Mouse (Mus musculus) cerebellum, adult 8-10 months (tissue): ENCODE results near the gene Duox2.
A peak's percentile ranks its signal among the peaks of the same experiment; 100 is the strongest.

Source experiments
- DNase-seq: peaks from one replicate; pipeline ENCODE4 v3.0.0; 2022

Gene Duox2

GRCm38 (mm10) chr2:122236321-122236720, 61.9 kb downstream of the Duox2 start:
- no peak for DNase-seq

DNA sequence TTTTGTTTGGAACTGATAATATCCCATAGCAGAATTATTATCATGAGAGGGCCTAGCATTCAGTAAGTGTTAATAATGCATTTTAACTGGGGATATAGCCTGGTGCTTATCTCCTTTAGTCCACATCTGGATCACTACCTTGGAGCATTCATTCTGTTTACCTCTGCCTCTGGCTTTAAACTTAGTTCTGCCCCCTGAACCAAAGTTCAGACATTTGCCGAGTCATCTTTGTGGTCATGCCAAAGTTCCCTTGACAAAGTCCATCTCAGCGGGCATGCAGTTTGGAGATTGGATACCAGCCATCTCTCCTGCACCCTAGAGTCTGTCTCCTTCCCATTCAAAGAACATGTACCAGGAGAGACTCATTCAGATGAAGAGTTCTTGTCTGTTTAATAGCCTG, 62.8 kb downstream of the Duox2 start:
- no peak for DNase-seq

DNA sequence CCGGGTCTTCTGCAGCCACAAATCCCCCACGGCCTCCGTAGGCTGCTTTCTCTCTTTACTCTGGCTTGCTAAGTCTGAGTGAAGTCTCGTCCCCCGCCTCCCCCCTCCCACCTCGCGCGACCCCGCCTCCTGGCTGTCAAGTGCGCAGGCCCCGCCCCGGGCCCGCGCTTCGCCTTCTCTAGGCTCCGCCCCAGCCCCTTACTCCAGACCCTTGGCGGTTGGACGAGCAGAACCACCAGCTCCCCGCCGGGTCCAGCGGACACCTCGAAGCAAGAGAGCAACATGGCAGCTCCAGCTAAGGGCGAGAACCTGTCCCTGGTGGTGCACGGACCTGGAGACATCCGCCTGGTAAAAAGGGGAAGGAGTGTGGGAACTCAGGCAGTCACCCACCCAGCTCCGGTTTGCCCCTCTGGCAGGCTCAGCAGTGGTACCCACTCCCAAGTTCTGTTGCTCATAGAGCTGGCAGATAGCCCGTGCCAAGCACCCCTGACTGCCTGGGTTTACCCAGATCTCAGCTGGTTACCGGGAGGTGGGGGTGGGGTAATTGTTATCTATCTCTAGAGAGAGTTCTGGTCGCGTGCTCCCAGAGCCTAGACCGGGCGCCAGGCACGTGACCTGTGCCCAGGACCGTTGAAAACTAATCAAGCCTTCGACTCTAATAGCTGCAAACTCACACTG, 63.5 kb downstream of the Duox2 start, which contains the start of gene Sord:
TSS of gene Sord (plus strand) at position 139 of the 678 bp plus-strand sequence.
- DNase-seq = peak; percentile 66

DNA sequence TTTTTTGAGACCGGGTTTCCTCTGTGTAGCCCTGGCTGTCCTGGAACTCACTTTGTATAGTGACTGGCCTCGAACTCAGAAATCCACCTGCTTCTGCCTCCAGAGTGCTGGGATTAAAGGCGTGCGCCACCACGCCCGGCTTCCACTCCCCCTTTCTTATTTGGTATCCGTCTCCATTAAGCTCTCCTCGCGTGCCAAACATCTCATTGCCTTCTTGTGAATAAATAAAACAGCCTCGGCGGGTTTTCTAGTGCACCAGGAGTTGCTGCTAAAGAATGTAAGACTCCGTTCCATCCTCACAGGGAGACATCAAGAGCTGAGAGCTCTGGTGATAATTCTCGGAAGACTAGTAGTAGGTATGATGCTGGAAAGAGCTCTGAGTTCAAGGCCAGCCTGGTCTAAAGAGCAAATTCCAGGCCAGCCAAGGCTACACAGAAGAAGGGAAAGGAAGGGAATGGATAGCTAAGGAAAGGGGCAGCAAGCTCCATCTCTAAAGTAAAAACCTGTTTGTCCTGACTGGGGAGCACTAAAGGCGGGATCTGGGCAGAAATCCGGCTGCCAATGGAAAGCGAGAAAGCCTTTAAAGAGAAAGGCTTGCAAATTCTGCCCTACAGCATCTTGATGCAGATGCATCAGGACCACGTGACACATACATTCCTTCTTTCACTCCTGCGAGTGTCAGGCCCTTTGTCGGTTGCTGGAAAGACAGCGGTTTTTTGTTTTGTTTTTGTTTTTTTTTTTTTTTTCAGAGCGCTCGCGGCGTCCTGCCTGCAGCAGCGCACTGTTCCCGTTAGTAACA, 64.3 kb downstream of the Duox2 start:
- DNase-seq = peak; percentile 32

GRCm38 (mm10) chr2:122233341-122233740, 64.9 kb downstream of the Duox2 start:
- DNase-seq = no peak

DNA sequence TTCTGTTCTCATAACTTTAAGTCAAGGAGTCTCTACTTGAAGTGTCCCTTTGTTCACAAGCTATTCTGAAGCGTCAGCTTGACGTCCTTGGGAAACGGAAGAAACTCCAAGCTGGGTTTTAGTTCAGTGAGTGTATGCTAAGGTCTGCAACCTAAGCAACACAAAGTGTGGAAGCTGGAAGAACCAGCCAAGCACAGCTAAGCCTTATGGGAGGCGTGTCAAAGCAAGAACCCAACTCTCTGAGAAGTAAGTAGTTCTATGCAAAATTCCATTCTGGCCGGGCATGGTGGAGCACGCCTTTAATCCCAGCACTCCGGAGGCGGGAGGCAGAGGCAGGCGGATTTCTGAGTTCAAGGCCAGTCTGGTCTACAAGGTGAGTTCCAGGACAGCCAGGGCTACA, 66.6 kb downstream of the Duox2 start:
- no peak for DNase-seq

DNA sequence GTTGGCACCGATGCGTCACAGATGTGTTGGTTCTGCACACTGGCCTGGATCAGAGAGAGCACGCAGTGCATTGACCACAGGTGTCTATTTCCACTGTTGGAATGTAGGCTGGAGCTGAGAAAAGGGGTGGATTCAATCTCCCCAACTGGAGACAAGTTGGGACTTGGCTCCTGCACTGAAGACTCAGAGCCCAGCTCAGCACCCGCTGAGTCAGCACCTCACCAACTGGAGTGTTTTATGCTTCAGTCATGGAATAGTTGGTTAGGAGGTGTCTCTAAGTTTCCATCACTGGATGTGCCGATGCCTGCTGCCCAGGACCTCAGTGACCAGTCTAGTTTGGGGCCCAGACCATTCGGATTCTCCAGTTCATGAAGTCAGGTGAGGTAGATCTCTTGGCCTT, 67.9 kb downstream of the Duox2 start:
- DNase-seq = no peak
